Mouse (Mus musculus) left cerebral cortex, postnatal 25 days (tissue): ENCODE results near the gene Bend5. TPM values are rescaled to one million over a fixed set of nuclear protein-coding genes. Genes with fewer than 3 reads are reported as not detected.

ENCODE experiments used
- DNase-seq, 2 experiments: peaks; one replicate each; pipeline ENCODE4 v3.0.0; 2022; ENCODE audit warnings: low spot score in 2 of 2, mixed read lengths in 1 of 2
- intact Hi-C: fragments of 180-260 bp; cut with DNase I; formaldehyde crosslinking; loops from one replicate; pipeline ENCODE4 v1.15.1; 2025
- total RNA-seq, 2 experiments: library from RNA; stranded (reverse); gene quantifications; 2 replicates each; pipeline ENCODE4 v1.2.3; 2021

Gene Bend5
- total RNA-seq, 2 experiments from 2014 or later = 17.3 to 18.3 TPM

- intact Hi-C loops = no loop called here
- DNase-seq = no peak
Observed at GRCm38 (mm10) chr4:111432013-111432412, 17.2 kb downstream of the Bend5 start.

- intact Hi-C loops = no loop called here
- DNase-seq = peak in 1 of 2 experiments; percentile 64
Observed at GRCm38 (mm10) chr4:111432417-111432816, 17.6 kb downstream of the Bend5 start.

DNA sequence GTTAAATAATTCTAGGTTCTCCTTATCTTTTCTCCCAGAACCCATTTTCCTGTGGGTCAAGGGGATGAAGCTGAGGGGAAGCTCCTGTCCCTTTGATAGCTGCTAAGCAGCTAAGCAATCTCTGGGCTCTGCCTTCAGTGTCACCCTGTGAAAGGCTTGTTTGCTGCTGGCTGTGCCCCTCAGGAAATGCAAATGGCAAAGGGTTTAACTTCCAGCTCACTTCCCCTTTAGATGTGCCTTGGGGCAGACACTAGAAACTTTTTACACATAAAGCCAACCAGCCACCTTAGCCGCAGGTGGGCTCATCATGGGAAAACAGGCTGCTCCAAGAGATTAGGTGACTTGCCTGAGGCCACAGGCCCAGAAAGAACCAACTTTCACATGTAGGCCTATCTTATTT lies 26.9 kb downstream of the Bend5 start:
- DNase-seq = no peak
- intact Hi-C loops = no loop called here

GRCm38 (mm10) chr4:111442435-111443238 lies 27.8 kb downstream of the Bend5 start:
- peak in 1 of 2 experiments; percentile 55 for DNase-seq
- intact Hi-C loops = no loop called here

GRCm38 (mm10) chr4:111443906-111444615 lies 29.3 kb downstream of the Bend5 start:
- peak in 1 of 2 experiments; percentile 74 for DNase-seq
- intact Hi-C loops = no loop called here

DNA sequence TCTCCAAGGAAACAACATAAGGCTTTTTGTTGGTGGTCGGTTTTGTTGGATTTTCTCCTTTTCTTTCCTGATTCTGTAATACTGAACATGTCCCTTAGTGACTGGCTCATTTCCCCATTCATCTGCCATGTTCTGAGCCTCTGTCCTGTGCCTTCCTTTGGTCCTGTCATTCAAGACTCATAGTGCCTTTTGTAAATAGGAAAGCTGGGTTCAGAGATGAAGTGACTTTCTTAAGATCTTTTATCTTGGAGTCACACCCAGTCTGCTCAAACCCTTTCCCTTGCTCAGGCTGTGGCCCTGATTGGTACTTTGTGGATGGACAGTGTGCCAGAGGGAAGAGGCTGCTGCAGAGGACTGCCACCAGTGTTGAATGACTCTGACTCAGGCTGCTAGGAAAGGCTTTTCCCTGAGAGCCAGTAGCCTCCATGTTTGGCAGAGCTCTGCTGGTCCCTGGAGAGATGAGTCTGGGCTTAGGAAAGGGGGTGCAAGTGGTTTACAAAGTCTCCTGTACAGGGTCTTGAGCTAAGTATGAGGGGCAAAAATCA lies 29.9 kb downstream of the Bend5 start:
- DNase-seq = no peak
- intact Hi-C loops = no loop called here

GRCm38 (mm10) chr4:111447918-111448317 lies 33.1 kb downstream of the Bend5 start:
- no peak for DNase-seq
- intact Hi-C loops = no loop called here

DNA sequence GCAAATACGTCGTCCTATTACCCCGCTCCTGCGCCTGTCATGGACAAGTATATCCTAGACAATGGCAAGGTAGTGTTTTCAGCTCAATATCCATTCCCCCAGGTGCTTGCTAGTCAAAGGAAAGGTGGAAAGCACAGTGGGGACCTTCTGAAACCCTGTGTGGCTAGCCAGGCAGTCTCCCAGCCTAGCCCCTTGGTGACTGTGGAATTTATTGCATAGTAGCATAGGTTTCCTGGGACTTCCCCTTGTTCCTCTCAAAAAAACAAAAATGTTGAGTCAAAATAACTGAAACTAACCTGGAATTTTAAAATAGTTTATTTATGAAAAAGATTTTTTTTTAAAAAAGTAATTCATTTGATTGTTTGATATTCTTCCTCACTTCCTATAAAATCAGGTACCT lies 33.8 kb downstream of the Bend5 start:
- no peak for DNase-seq
- intact Hi-C loops = no loop called here

- peak in 1 of 2 experiments; percentile 55 for DNase-seq
Observed at GRCm38 (mm10) chr4:111449442-111450199, 34.8 kb downstream of the Bend5 start.

GRCm38 (mm10) chr4:111451283-111451918 lies 36.6 kb downstream of the Bend5 start:
- no peak for DNase-seq
- intact Hi-C loops = no loop called here

More at GRCm38 (mm10) chr4:111449442-111450199, 34.8 kb downstream of the Bend5 start:
- intact Hi-C loops = no loop called here

DNA sequence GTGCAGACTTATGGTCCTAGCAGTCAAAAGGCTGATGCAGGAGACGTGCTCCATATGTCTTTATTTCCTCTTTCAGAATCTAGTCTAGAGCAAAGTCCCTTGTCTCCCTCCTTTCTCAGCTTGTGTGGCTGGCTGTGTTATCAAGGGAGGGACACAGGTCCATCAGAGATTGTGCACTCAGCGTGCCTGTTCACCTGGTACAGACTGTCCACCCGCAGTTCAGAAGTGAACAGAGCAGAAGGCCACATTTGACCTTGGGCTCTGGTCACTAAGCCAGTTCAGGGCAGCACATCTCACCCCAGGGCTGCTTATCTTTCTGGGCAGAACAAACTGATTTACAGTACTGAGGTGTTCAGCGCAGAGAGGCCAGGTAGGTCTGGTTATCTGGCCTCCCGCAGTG lies 37.4 kb downstream of the Bend5 start:
- no peak for DNase-seq
- intact Hi-C loops = no loop called here

- intact Hi-C loops = no loop called here
- DNase-seq = peak in 1 of 2 experiments; percentile 20
Observed at GRCm38 (mm10) chr4:111453275-111453674, 38.5 kb downstream of the Bend5 start.

DNA sequence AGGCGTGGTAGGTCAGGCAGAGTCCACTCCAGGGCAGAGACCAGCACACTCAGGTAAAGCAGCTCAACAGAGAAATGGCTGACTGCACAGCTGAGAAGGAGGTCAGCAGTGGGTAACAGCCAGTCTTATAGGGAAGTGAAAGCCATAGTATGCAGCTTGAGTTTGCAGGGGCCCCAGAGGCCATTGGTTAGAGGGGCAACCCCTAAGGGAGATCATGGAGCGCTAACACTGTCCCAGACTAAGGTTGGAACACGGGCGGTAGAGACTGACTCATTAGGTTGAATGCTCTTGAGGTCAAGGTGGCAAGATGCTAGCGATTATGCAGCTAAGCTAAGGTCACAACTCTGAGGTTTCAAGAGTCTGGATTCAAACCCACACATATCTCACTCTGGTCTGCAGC lies 40.8 kb downstream of the Bend5 start:
- intact Hi-C loops = no loop called here

GRCm38 (mm10) chr4:111457568-111457967 lies 42.8 kb downstream of the Bend5 start:
- intact Hi-C loops = no loop called here
- DNase-seq = no peak

More for the DNA sequence above, 40.8 kb downstream of the Bend5 start:
- DNase-seq = no peak

- peak in 1 of 2 experiments; percentile 75 for DNase-seq
- intact Hi-C loops = no loop called here
Observed at GRCm38 (mm10) chr4:111467293-111467773, 52.5 kb downstream of the Bend5 start.

DNA sequence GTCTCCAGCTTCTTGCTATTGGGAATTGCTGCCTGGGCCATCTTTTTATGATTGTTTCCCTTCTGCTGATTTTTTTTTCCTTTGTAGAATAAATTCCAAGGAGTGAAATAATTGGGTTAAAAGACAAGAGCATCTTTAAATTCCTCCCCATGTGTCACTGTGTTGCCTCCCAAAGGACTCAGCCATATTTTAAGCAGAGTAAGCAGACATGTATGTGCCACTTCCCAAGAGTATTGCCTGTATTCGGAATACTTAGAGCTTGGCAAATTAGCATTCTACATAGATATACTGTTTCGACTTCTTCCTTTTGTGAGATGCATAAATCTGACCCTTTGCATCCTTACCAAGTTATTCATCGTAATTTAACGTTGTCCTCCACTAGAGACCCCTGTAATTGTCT lies 53.0 kb downstream of the Bend5 start:
- DNase-seq = no peak
- intact Hi-C loops = no loop called here

- DNase-seq = no peak
- intact Hi-C loops = no loop called here
Observed at GRCm38 (mm10) chr4:111469847-111470246, 55.0 kb downstream of the Bend5 start.

DNA sequence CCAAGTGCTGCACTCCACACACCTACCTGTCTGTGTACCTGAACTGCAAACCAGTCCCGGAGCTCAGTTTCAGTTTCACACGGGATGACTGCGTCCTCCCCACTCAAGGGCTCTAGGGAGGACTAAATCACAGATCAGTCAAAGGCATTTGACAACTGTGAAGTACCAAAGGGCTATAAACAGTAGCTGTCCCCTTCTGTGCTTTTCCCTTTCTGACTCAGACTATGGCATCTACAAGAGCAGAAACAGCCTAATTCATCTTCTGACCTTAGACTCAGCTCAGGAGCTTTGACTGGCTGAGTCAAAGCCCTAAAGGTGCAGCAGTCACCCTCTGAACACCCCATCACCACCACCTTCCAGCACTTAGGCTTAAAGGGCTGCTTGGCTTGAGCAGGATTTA lies 56.9 kb downstream of the Bend5 start:
- no peak for DNase-seq
- intact Hi-C loops = no loop called here

- intact Hi-C loops = no loop called here
- DNase-seq = no peak
Observed at GRCm38 (mm10) chr4:111472511-111472910, 57.7 kb downstream of the Bend5 start.
